ENCODE assay signal across 9 mouse cellular contexts in the genomic region with DNA sequence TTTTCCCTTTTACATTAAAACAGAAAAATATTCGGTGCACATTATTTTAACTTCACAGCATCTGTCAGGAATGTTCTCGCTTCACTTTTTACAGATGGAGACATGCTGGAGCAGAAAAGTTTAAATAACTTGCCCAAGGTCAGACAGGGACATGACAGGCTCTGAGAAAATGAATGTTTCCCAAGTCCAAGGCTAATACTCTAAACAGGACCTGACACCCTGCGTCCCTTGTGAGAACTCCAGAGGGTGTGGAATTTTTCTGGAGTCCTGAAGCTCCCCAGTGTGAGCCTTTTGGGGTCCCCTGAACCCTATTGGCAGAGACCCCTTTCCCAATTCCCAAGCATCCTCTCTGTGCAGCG. TPM values are rescaled to one million over a fixed set of nuclear protein-coding genes. Genes with fewer than 3 reads are reported as not detected.
DNase-seq lines count a peak whose midpoint lies in the region; ATAC-seq and TF ChIP-seq lines count a peak whose summit lies in the region.
"Had no signal": no experiment of that assay in that cellular context is flagged by ENCODE, and none has a peak within 500 bp of the region (broad histone marks: within the 10 kb centered on the region; RNA-seq: fewer than 3 reads in every experiment).

No protein-coding gene starts in this region.

- WGBS in lung, embryonic 15.5 days: 15% methylated on average over 4 of the region's 4 CpGs
- 24% methylated on average over 4 of the region's 4 CpGs for WGBS in forebrain, embryonic 14.5 days
- 15% methylated on average over 4 of the region's 4 CpGs for WGBS in limb, embryonic 11.5 days
- WGBS in olfactory bulb, adult 2 months: 29% methylated on average over 4 of the region's 4 CpGs

- no peaks in the 10 kb centered on the region for H3K36me3 ChIP-seq in lung, embryonic 15.5 days
- no peaks in the 10 kb centered on the region for H3K36me3 ChIP-seq in forebrain, embryonic 14.5 days (ENCODE audit: control insufficient read depth, insufficient read depth, low read length)
- no peaks in the 10 kb centered on the region for H3K36me3 ChIP-seq in limb, embryonic 11.5 days (ENCODE audit: control insufficient read depth, insufficient read depth, low read length)

- H3K9me3 ChIP-seq in lung, embryonic 15.5 days: no peaks in the 10 kb centered on the region
- no peaks in the 10 kb centered on the region for H3K9me3 ChIP-seq in forebrain, embryonic 14.5 days (replicated peaks; ENCODE audit: control insufficient read depth, low read length)
- H3K9me3 ChIP-seq in limb, embryonic 11.5 days (ENCODE audit: control insufficient read depth, low read length): no peaks in the 10 kb centered on the region

- no peak for TF ChIP-seq CTCF in olfactory bulb, adult 2 months (IDR thresholded peaks at IDR 0.05; ENCODE audit: insufficient read depth, low read depth, low read length)

- no peak for ATAC-seq in lung, embryonic 15.5 days (ENCODE audit: borderline replicate concordance, extremely low read depth, low FRiP score, low TSS enrichment)
- no peak for ATAC-seq in forebrain, embryonic 14.5 days
- no peak for ATAC-seq in limb, embryonic 11.5 days (ENCODE audit: insufficient number of reproducible peaks, low FRiP score, low TSS enrichment, low read depth)
- no peak for ATAC-seq in cerebellum, adult (ENCODE audit: insufficient number of reproducible peaks, low FRiP score, low TSS enrichment)

- peak overlapping the region; percentile 52 for H3K4me3 ChIP-seq in lung, embryonic 15.5 days
- H3K4me3 ChIP-seq in forebrain, embryonic 14.5 days (ENCODE audit: low read depth, low read length): peak overlapping the region; percentile 52
- peak overlapping the region; percentile 42 for H3K4me3 ChIP-seq in limb, embryonic 11.5 days (ENCODE audit: low read depth, low read length)
- peak overlapping the region; percentile 68 for H3K4me3 ChIP-seq in olfactory bulb, adult 2 months (ENCODE audit: insufficient read depth, low read depth, low read length)
- H3K4me3 ChIP-seq: erythroblast, embryonic 14.5 days had no signal

- peaks cover 11% of the 10 kb centered on the region for H3K4me1 ChIP-seq in lung, embryonic 15.5 days
- H3K4me1 ChIP-seq in forebrain, embryonic 14.5 days (ENCODE audit: control insufficient read depth, insufficient read depth, low read length): peaks cover 5% of the 10 kb centered on the region; the same call in 1 of the 2 replicates
- no peaks in the 10 kb centered on the region for H3K4me1 ChIP-seq in limb, embryonic 11.5 days (ENCODE audit: control insufficient read depth, insufficient read depth, low read length)
- H3K4me1 ChIP-seq in olfactory bulb, adult 2 months (ENCODE audit: control insufficient read depth, insufficient read depth, low read length): peaks cover 3% of the 10 kb centered on the region; the same call in 1 of the 2 replicates

- H3K27ac ChIP-seq in lung, embryonic 15.5 days: no peak overlapping the region
- H3K27ac ChIP-seq in forebrain, embryonic 14.5 days (ENCODE audit: low read depth, low read length): no peak overlapping the region
- no peak overlapping the region for H3K27ac ChIP-seq in limb, embryonic 11.5 days (replicated peaks; ENCODE audit: low read depth, low read length)
- no peak overlapping the region for H3K27ac ChIP-seq in olfactory bulb, adult 2 months (ENCODE audit: insufficient read depth, low read depth, low read length)

- H3K4me2 ChIP-seq in lung, embryonic 15.5 days: peak overlapping the region; percentile 96
- peak overlapping the region; percentile 93 for H3K4me2 ChIP-seq in forebrain, embryonic 14.5 days (ENCODE audit: low read length)
- peak overlapping the region; percentile 73 for H3K4me2 ChIP-seq in limb, embryonic 11.5 days (ENCODE audit: low read depth, severe bottlenecking)

- H3K9ac ChIP-seq in lung, embryonic 15.5 days: 0 out of 2 replicates have a peak overlapping the region, but pooled peaks have one; percentile 29
- peak overlapping the region; percentile 67 for H3K9ac ChIP-seq in forebrain, embryonic 14.5 days (ENCODE audit: low read length)
- peak overlapping the region; percentile 32; the same call in 1 of the 2 replicates for H3K9ac ChIP-seq in limb, embryonic 11.5 days (ENCODE audit: low read length)

- peaks cover 41% of the 10 kb centered on the region for H3K27me3 ChIP-seq in lung, embryonic 15.5 days
- H3K27me3 ChIP-seq in forebrain, embryonic 14.5 days (replicated peaks; ENCODE audit: control insufficient read depth, insufficient read depth, low read length): peaks cover 36% of the 10 kb centered on the region
- H3K27me3 ChIP-seq in limb, embryonic 11.5 days (ENCODE audit: control insufficient read depth, insufficient read depth, low read length): peaks cover 30% of the 10 kb centered on the region

- DNase-seq in lung, postnatal 25 days (ENCODE audit: low spot score): no peak
- DNase-seq in forebrain, embryonic 14.5 days (ENCODE audit: low spot score): no peak
- DNase-seq in limb, embryonic 11.5 days (ENCODE audit: low spot score): no peak
- DNase-seq in spleen, adult 12 weeks (ENCODE audit: low spot score): no peak
- no peak for DNase-seq in gastrocnemius, adult 18-20 months (ENCODE audit: low spot score)

- TF ChIP-seq POLR2A in olfactory bulb, adult 2 months (IDR thresholded peaks at IDR 0.05; ENCODE audit: insufficient read depth, low read depth, low read length): no peak

RNA-seq across cellular contexts. Expression of a gene that starts 0.5 kb away (rescaled TPM):
- polyA plus RNA-seq in lung, embryonic 15.5 days (2015; fragmentation: Nextera tagmentation; extraction: Ambion mirVana): 0.82 and 1.1 TPM in 2 replicates
- polyA plus RNA-seq in forebrain, embryonic 14.5 days (2014; fragmentation: Nextera tagmentation; extraction: Ambion mirVana): 4.7 and 5.9 TPM in 2 replicates
- polyA plus RNA-seq in limb, embryonic 11.5 days (2014; fragmentation: Nextera tagmentation; extraction: Ambion mirVana): 0.68 and 0.96 TPM in 2 replicates
- not detected in 2 replicates for polyA plus RNA-seq in olfactory bulb, adult 2 months (2012; ENCODE audit: insufficient read depth, insufficient read length, low replicate concordance, missing spikeins)
- total RNA-seq in gastrocnemius, adult 18-20 months (2021): under 1 TPM; 0.48 to 0.69 TPM
- polyA plus RNA-seq: erythroblast, embryonic 14.5 days had no signal
